In genomic region chr8:72570633-72571610, GRCm38 (mm10) we compare ENCODE assay signal across 8 mouse cellular contexts. TPM values are rescaled to one million over a fixed set of nuclear protein-coding genes. Genes with fewer than 3 reads are reported as not detected.
DNase-seq lines count a peak whose midpoint lies in the region; ATAC-seq lines count a peak whose summit lies in the region.

Gene Smim7, minus strand, starts transcription at chr8:72571088.

- peak within 1 kb of the TSS; percentile 65 for H3K9ac ChIP-seq in hindbrain, embryonic 14.5 days

- under 1% methylated on average over 52 of the region's 52 CpGs for WGBS in hindbrain, embryonic 14.5 days

- peaks cover 31% of the 10 kb centered on the region for H3K36me3 ChIP-seq in hindbrain, embryonic 14.5 days (replicated peaks; ENCODE audit: control insufficient read depth, insufficient read depth)

- H3K4me1 ChIP-seq in hindbrain, embryonic 14.5 days (replicated peaks; ENCODE audit: control insufficient read depth, insufficient read depth, low read length) = peaks cover 23% of the 10 kb centered on the region

- H3K27ac ChIP-seq in hindbrain, embryonic 14.5 days = peak within 1 kb of the TSS; percentile 81

- peak within 1 kb of the TSS; percentile 85 for H3K4me2 ChIP-seq in hindbrain, embryonic 14.5 days (replicated peaks)

- peak within 1 kb of the TSS; percentile 56 for H3K4me3 ChIP-seq in hindbrain, embryonic 14.5 days (replicated peaks; ENCODE audit: low read length)

- DNase-seq in R1 (ENCODE audit: low read depth, low spot score) = peak; percentile 99
- DNase-seq in cerebellum, postnatal 25 days = peak; percentile 97
- peak; percentile 93 to 95 for DNase-seq in frontal cortex, postnatal 25 days (ENCODE audit: low spot score in 2 of 2)
- peak; percentile 98 for DNase-seq in hindbrain, embryonic 14.5 days (ENCODE audit: low spot score)
- peak; percentile 97 for DNase-seq in layer of hippocampus, postnatal 36 days
- DNase-seq in lung, postnatal 36 days = peak; percentile 99
- peak; percentile 99 for DNase-seq in retina, postnatal 1 day
- DNase-seq in urinary bladder, adult 18-20 months (ENCODE audit: low spot score in 2 of 2) = peak; percentile 97 to 98

- peak; percentile 97 for ATAC-seq in hindbrain, embryonic 14.5 days (ENCODE audit: low FRiP score)

- no peaks in the 10 kb centered on the region for H3K27me3 ChIP-seq in hindbrain, embryonic 14.5 days (ENCODE audit: control insufficient read depth, insufficient read depth, low read length)

- no peaks in the 10 kb centered on the region for H3K9me3 ChIP-seq in hindbrain, embryonic 14.5 days (ENCODE audit: control insufficient read depth, low read length)

RNA-seq across cellular contexts. Expression of gene Smim7, which starts in this region (rescaled TPM):
- 131 and 140 TPM in 2 replicates for polyA plus RNA-seq in hindbrain, embryonic 14.5 days (2014; fragmentation: Nextera tagmentation; extraction: Ambion mirVana)
- total RNA-seq in layer of hippocampus, postnatal 36 days (2021) = 100 to 1,000 TPM; 101 to 105 TPM

Comparison
In these comparisons a context has a peak if more than half of its experiments do, and no peak if none do; other contexts are left out.
1. Peak in every context shown above with its lines: DNase-seq, ATAC-seq, H3K4me3 ChIP-seq and H3K27ac ChIP-seq.